Mouse (Mus musculus) megakaryocyte, embryonic 14.5 days (primary cell): Measurements from ENCODE around the gene Zdhhc5.

ENCODE experiments used
- FLI1 ChIP-seq: IDR thresholded peaks from 2 replicates; pipeline ENCODE4 v1.6.1; 2012; ENCODE audit warnings: low read length, inconsistent platforms, mixed read lengths
- GATA1 ChIP-seq: IDR thresholded peaks from 3 replicates; pipeline ENCODE4 v1.6.1; 2012; ENCODE audit warnings: mixed read lengths, low read length, inconsistent platforms, borderline replicate concordance

DNA sequence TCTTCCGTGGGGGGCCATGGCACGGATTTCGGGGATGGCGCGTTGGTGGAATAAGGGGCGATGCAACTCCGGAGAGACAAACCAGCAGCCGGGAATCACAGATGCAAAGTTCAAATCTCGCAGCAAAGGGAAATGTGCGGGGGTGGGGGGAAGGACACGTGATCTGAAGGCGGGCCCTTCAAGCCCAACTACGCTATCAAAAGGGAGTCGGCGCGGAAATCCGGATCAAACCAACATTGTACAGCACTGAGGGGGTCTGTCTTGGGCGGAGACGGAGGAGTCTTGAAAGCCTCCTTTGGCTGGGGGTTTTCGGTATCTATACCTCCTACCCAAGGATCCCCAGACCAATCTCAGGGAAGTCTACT is 44.4 kb downstream of the Zdhhc5 start, which contains the start of gene Selenoh:
- TF ChIP-seq GATA1 (no peak), FLI1 (no peak)
